ENCODE assay signal across 10 mouse cellular contexts in the genomic region with DNA sequence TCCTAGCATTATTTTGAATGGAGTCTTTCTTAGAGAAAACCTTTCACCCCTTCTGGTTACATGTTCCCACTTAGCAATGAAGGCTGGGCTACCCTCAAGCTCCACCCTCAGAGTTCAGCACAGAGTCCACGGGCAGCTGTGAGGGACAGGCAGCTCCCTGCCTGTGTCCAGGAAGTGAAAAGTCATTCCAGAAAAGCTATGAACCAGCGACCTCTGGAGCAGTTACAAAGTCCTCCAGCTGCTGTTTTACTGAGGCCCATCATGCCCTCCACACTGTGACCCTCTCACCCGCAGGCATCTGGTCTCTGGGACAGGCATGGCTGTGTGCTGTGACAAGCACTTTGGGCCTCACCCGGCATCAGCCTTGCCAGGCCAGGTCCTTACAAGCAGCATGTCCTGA. TPM values are rescaled to one million over a fixed set of nuclear protein-coding genes. Genes with fewer than 3 reads are reported as not detected.
DNase-seq lines count a peak whose midpoint lies in the region; ATAC-seq and TF ChIP-seq lines count a peak whose summit lies in the region.
"Had no signal": no experiment of that assay in that cellular context is flagged by ENCODE, and none has a peak within 500 bp of the region (broad histone marks: within the 10 kb centered on the region; RNA-seq: fewer than 3 reads in every experiment).

No protein-coding gene starts in this region.

- peak overlapping the region; percentile 98 for H3K4me2 ChIP-seq in heart, embryonic 12.5 days
- peak overlapping the region; percentile 15; the same call in 1 of the 2 replicates for H3K4me2 ChIP-seq in kidney, embryonic 15.5 days
- 0 out of 2 replicates have a peak overlapping the region, but pooled peaks have one; percentile 22 for H3K4me2 ChIP-seq in liver, postnatal 0 days (ENCODE audit: low read depth, low read length)
- H3K4me2 ChIP-seq: midbrain, embryonic 13.5 days had no signal

- H3K9me3 ChIP-seq in heart, embryonic 12.5 days (replicated peaks), result no peaks in the 10 kb centered on the region
- no peaks in the 10 kb centered on the region for H3K9me3 ChIP-seq in kidney, embryonic 15.5 days (replicated peaks)
- no peaks in the 10 kb centered on the region for H3K9me3 ChIP-seq in liver, postnatal 0 days (ENCODE audit: low read length)
- H3K9me3 ChIP-seq: midbrain, embryonic 13.5 days had no signal

- no peaks in the 10 kb centered on the region for H3K36me3 ChIP-seq in heart, embryonic 12.5 days
- H3K36me3 ChIP-seq in kidney, embryonic 15.5 days, result no peaks in the 10 kb centered on the region
- H3K36me3 ChIP-seq in liver, postnatal 0 days (replicated peaks; ENCODE audit: insufficient read depth, low read length), result no peaks in the 10 kb centered on the region
- H3K36me3 ChIP-seq: midbrain, embryonic 13.5 days had no signal

- DNase-seq in adipocyte (ENCODE audit: low spot score), result peak; percentile 74
- DNase-seq in liver, postnatal 0 days, result peak; percentile 56
- DNase-seq in thymus, postnatal 14 days, result no peak
- no peak for DNase-seq in right cerebral cortex, adult 18-20 months
- DNase-seq in left cerebral cortex, postnatal 36 days (ENCODE audit: low spot score in 2 of 2), result no peak
- DNase-seq in right cerebral cortex, postnatal 36 days (ENCODE audit: low spot score in 2 of 2), result no peak
- DNase-seq: thymus, postnatal 36 days had no signal

- peak overlapping the region; percentile 47 for H3K9ac ChIP-seq in heart, embryonic 12.5 days
- H3K9ac ChIP-seq in kidney, embryonic 15.5 days, result no peak overlapping the region
- no peak overlapping the region for H3K9ac ChIP-seq in liver, postnatal 0 days (replicated peaks)
- H3K9ac ChIP-seq: midbrain, embryonic 13.5 days had no signal

- peaks cover 54% of the 10 kb centered on the region for H3K4me1 ChIP-seq in heart, embryonic 12.5 days (replicated peaks)
- H3K4me1 ChIP-seq in kidney, embryonic 15.5 days, result peaks cover 79% of the 10 kb centered on the region
- peaks cover 32% of the 10 kb centered on the region for H3K4me1 ChIP-seq in liver, postnatal 0 days (ENCODE audit: insufficient read depth)

- H3K27ac ChIP-seq in heart, embryonic 12.5 days (ENCODE audit: poor library complexity, severe bottlenecking), result peak overlapping the region; percentile 91
- peak overlapping the region; percentile 95 for H3K27ac ChIP-seq in kidney, embryonic 15.5 days
- H3K27ac ChIP-seq in liver, postnatal 0 days (ENCODE audit: low read depth), result peak overlapping the region; percentile 89
- H3K27ac ChIP-seq: midbrain, embryonic 13.5 days had no signal

- no peak overlapping the region for H3K4me3 ChIP-seq in heart, embryonic 12.5 days
- no peak overlapping the region for H3K4me3 ChIP-seq in kidney, embryonic 15.5 days (replicated peaks)
- no peak overlapping the region for H3K4me3 ChIP-seq in liver, postnatal 0 days (ENCODE audit: low read depth, low read length)
- H3K4me3 ChIP-seq: midbrain, embryonic 13.5 days had no signal

- H3K27me3 ChIP-seq in heart, embryonic 12.5 days (replicated peaks), result peaks cover 10% of the 10 kb centered on the region; the same call in 1 of the 2 replicates
- H3K27me3 ChIP-seq in kidney, embryonic 15.5 days, result peaks cover 30% of the 10 kb centered on the region
- peaks cover 3% of the 10 kb centered on the region for H3K27me3 ChIP-seq in liver, postnatal 0 days (ENCODE audit: insufficient read depth, low read length)

- 26% methylated on average over 4 of the region's 4 CpGs for WGBS in heart, embryonic 12.5 days
- 20% methylated on average over 4 of the region's 4 CpGs for WGBS in kidney, embryonic 15.5 days
- WGBS in liver, postnatal 0 days (ENCODE audit: insufficient replicate concordance), result 28% methylated on average over 4 of the region's 4 CpGs

- ATAC-seq in heart, embryonic 12.5 days (ENCODE audit: insufficient number of reproducible peaks, low FRiP score), result 0 out of 2 replicates have a peak, but pooled peaks have one; percentile 19
- peak; percentile 47 for ATAC-seq in kidney, embryonic 15.5 days (replicated peaks; ENCODE audit: low FRiP score)
- peak; percentile 77 for ATAC-seq in liver, postnatal 0 days
- ATAC-seq: midbrain, embryonic 13.5 days had no signal

- intact Hi-C loops in left cerebral cortex, postnatal 36 days (cut with DNase I), result no loop called here

- TF ChIP-seq EP300 in liver, postnatal 0 days (IDR thresholded peaks at IDR 0.05; ENCODE audit: low read depth), result no peak

- 0 out of 2 replicates have a peak, but pooled peaks have one; percentile 16 for TF ChIP-seq CTCF in liver, postnatal 0 days (IDR thresholded peaks at IDR 0.05; ENCODE audit: low read depth)

RNA-seq across cellular contexts. Expression of a gene that starts 5.4 kb away (rescaled TPM):
- 20.2 and 23.5 TPM in 2 replicates for polyA plus RNA-seq in heart, embryonic 12.5 days (2016; fragmentation: Nextera tagmentation; extraction: Ambion mirVana)
- 24.2 and 26.5 TPM in 2 replicates for polyA plus RNA-seq in kidney, embryonic 15.5 days (2015; fragmentation: Nextera tagmentation; extraction: Ambion mirVana)
- polyA plus RNA-seq in liver, postnatal 0 days (2015; fragmentation: Nextera tagmentation; extraction: Ambion mirVana), result 10.7 and 11.1 TPM in 2 replicates
- total RNA-seq in left cerebral cortex, postnatal 36 days (2021), result under 1 TPM in 1 of 2 experiments, not detected in 1; 0.30 TPM

RNA-seq across cellular contexts. Expression of a gene that starts 24.2 kb away (rescaled TPM):
- 68.8 and 71.0 TPM in 2 replicates for polyA plus RNA-seq in heart, embryonic 12.5 days (2016; fragmentation: Nextera tagmentation; extraction: Ambion mirVana)
- polyA plus RNA-seq in kidney, embryonic 15.5 days (2015; fragmentation: Nextera tagmentation; extraction: Ambion mirVana), result 119 and 121 TPM in 2 replicates
- polyA plus RNA-seq in liver, postnatal 0 days (2015; fragmentation: Nextera tagmentation; extraction: Ambion mirVana), result 46.7 and 47.1 TPM in 2 replicates
- 10 to 100 TPM; 48.7 to 53.4 TPM for total RNA-seq in left cerebral cortex, postnatal 36 days (2021)

Comparison
In these comparisons a context has a peak if more than half of its experiments do, and no peak if none do; other contexts are left out.
1. DNase-seq: peak in adipocyte (single experiment) and liver, postnatal 0 days (single experiment); none in thymus, postnatal 14 days (single experiment), right cerebral cortex, adult 18-20 months (single experiment), left cerebral cortex, postnatal 36 days (0 of 2) and right cerebral cortex, postnatal 36 days (0 of 2).
2. ATAC-seq: peak in every context shown above with its lines; median percentile 77 in liver, postnatal 0 days; 47 in kidney, embryonic 15.5 days; 19 in heart, embryonic 12.5 days.
3. H3K4me2 ChIP-seq: peak in every context shown above with its lines; median percentile 98 in heart, embryonic 12.5 days; 22 in liver, postnatal 0 days; 15 in kidney, embryonic 15.5 days.
4. Peak in every context shown above with its lines, with median percentiles within 50 percentile points of each other: H3K27ac ChIP-seq.